ENCODE assay signal across 27 mouse cellular contexts in the genomic region with DNA sequence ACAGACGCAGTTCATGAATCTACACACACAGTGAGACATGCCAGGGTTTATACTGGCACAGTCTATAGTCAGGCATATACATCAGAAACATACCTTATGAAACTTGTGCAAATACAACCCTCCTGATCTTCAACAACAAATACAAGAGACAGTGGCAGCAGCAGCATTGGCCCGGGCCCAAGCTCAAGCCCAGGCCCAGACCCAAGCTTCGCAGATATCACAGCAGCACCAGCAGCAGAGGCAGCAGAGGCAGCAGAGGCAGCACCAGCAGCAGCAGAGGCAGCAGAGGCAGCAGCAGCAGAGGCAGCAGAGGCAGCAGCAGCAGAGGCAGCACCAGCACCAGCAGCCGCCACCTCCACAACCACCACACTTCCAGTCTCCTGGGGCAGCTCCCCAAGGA.
A peak's percentile ranks its signal among the peaks of the same experiment; 100 is the strongest.
DNase-seq lines count a peak whose midpoint lies in the region; ATAC-seq lines count a peak whose summit lies in the region.
"Had no signal": no experiment of that assay in that cellular context is flagged by ENCODE, and none has a peak within 500 bp of the region (broad histone marks: within the 10 kb centered on the region; RNA-seq: fewer than 3 reads in every experiment).

No protein-coding gene starts in this region.

- no peak overlapping the region for H3K27ac ChIP-seq in heart, embryonic 11.5 days (ENCODE audit: low read depth, low read length)
- H3K27ac ChIP-seq in lung, embryonic 15.5 days: no peak overlapping the region
- H3K27ac ChIP-seq: embryonic facial prominence, embryonic 13.5 days; embryonic facial prominence, embryonic 15.5 days; forebrain, embryonic 10.5 days; forebrain, embryonic 12.5 days had no signal

- H3K9me3 ChIP-seq in heart, embryonic 11.5 days (replicated peaks; ENCODE audit: control insufficient read depth, low read length): no peaks in the 10 kb centered on the region
- no peaks in the 10 kb centered on the region for H3K9me3 ChIP-seq in lung, embryonic 15.5 days
- H3K9me3 ChIP-seq: embryonic facial prominence, embryonic 13.5 days; embryonic facial prominence, embryonic 15.5 days; forebrain, embryonic 12.5 days; G1E had no signal

- no peaks in the 10 kb centered on the region for H3K4me1 ChIP-seq in heart, embryonic 11.5 days (ENCODE audit: control insufficient read depth, insufficient read depth, low read length)
- no peaks in the 10 kb centered on the region for H3K4me1 ChIP-seq in lung, embryonic 15.5 days
- H3K4me1 ChIP-seq: embryonic facial prominence, embryonic 13.5 days; embryonic facial prominence, embryonic 15.5 days; forebrain, embryonic 10.5 days; forebrain, embryonic 12.5 days had no signal

- no peak overlapping the region for H3K4me3 ChIP-seq in heart, embryonic 11.5 days (ENCODE audit: low read depth, low read length)
- H3K4me3 ChIP-seq in lung, embryonic 15.5 days: no peak overlapping the region
- H3K4me3 ChIP-seq: embryonic facial prominence, embryonic 13.5 days; embryonic facial prominence, embryonic 15.5 days; erythroblast, embryonic 14.5 days; forebrain, embryonic 10.5 days; forebrain, embryonic 12.5 days had no signal

- no peak overlapping the region for H3K9ac ChIP-seq in heart, embryonic 11.5 days (ENCODE audit: low read depth, low read length)
- no peak overlapping the region for H3K9ac ChIP-seq in lung, embryonic 15.5 days
- H3K9ac ChIP-seq: embryonic facial prominence, embryonic 13.5 days; embryonic facial prominence, embryonic 15.5 days; forebrain, embryonic 12.5 days had no signal

- ATAC-seq in heart, embryonic 11.5 days (replicated peaks; ENCODE audit: insufficient number of reproducible peaks, low FRiP score, low TSS enrichment): no peak
- peak; percentile 55; the same call in 1 of the 2 replicates for ATAC-seq in lung, embryonic 15.5 days (ENCODE audit: borderline replicate concordance, extremely low read depth, low FRiP score, low TSS enrichment)
- ATAC-seq: CD4-positive, CD25-positive, alpha-beta regulatory T cell, adult 4 months; forebrain, embryonic 14.5 days; forebrain, embryonic 16.5 days had no signal

- no peaks in the 10 kb centered on the region for H3K36me3 ChIP-seq in heart, embryonic 11.5 days (ENCODE audit: control insufficient read depth, insufficient read depth, low read length)
- no peaks in the 10 kb centered on the region for H3K36me3 ChIP-seq in lung, embryonic 15.5 days
- H3K36me3 ChIP-seq: embryonic facial prominence, embryonic 13.5 days; embryonic facial prominence, embryonic 15.5 days; forebrain, embryonic 10.5 days; forebrain, embryonic 12.5 days; G1E had no signal

- no peak overlapping the region for H3K4me2 ChIP-seq in heart, embryonic 11.5 days
- H3K4me2 ChIP-seq in lung, embryonic 15.5 days: no peak overlapping the region
- H3K4me2 ChIP-seq: embryonic facial prominence, embryonic 13.5 days; embryonic facial prominence, embryonic 15.5 days; forebrain, embryonic 12.5 days had no signal

- peak; percentile 64 for DNase-seq in heart, adult 11 months
- DNase-seq in lung, postnatal 25 days (ENCODE audit: low spot score): no peak
- DNase-seq in lung, postnatal 10 days: peak; percentile 3
- no peak for DNase-seq in lung, postnatal 36 days
- DNase-seq: adrenal gland, adult 2 months; adrenal gland, postnatal 10 days; adrenal gland, postnatal 25 days; B cell, adult 2 months; cerebellum, adult 11 months; cerebellum, adult 18-20 months; cerebellum, adult 8-10 months; cerebellum, adult 9-11 months; cerebellum, postnatal 14 days; cerebellum, postnatal 36 days; embryo, embryonic 11 days had no signal

- 70% methylated on average over 4 of the region's 4 CpGs for WGBS in heart, embryonic 11.5 days (ENCODE audit: insufficient replicate concordance)
- WGBS in lung, embryonic 15.5 days: 62% methylated on average over 4 of the region's 4 CpGs

- H3K27me3 ChIP-seq in heart, embryonic 11.5 days (ENCODE audit: control insufficient read depth, insufficient read depth, low read length): no peaks in the 10 kb centered on the region
- H3K27me3 ChIP-seq in lung, embryonic 15.5 days: no peaks in the 10 kb centered on the region
- H3K27me3 ChIP-seq: CH12.LX; embryonic facial prominence, embryonic 13.5 days; embryonic facial prominence, embryonic 15.5 days; forebrain, embryonic 12.5 days had no signal

Comparison
In these comparisons a context has a peak if more than half of its experiments do, and no peak if none do; other contexts are left out.
1. DNase-seq: peak in heart, adult 11 months (single experiment) and lung, postnatal 10 days (single experiment); none in lung, postnatal 25 days (single experiment) and lung, postnatal 36 days (single experiment).